Mouse (Mus musculus): ENCODE data around the gene Rabggta.

DNA sequence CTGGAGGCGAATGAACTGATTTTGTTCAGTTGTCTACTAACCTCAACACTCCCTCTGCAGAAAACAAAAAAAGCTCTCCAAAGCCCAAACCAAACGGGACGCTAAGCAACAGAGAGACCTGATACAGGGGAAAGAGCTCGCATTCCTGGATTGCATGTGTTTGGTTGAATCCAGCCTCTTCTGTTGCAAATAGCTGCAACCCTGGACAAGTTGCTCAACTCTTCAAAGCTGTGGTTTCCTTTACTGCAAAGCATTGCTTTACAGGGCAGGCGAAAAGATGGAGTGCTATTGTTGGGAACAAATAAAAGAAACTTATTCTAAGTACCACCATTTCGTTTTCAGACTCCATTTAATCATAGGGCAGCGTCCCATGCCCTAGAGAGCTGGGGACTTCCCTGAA, 12.8 kb upstream of the Rabggta start:
- TF ChIP-seq POLR2A (IDR thresholded peaks at IDR 0.05; ENCODE audit: insufficient read length, low read depth) (no peak), E2F4 (IDR thresholded peaks at IDR 0.05; ENCODE audit: insufficient read depth) (no peak), CEBPB (IDR thresholded peaks at IDR 0.05; ENCODE audit: insufficient read depth, poor library complexity, severe bottlenecking) (peak; percentile 55; the same call in 1 of the 2 replicates), MYOG (IDR thresholded peaks at IDR 0.05; ENCODE audit: control insufficient read depth in 1 of 3, insufficient read depth in 1 of 3, insufficient read length in 2 of 3, low read depth in 2 of 3) (no peak), MAX (IDR thresholded peaks at IDR 0.05; ENCODE audit: low read depth) (no peak), TCF3 (IDR thresholded peaks at IDR 0.05; ENCODE audit: insufficient read length, low read depth) (no peak), MYOD1 (IDR thresholded peaks at IDR 0.05; ENCODE audit: control insufficient read depth in 1 of 3, insufficient read length in 2 of 3, low read depth in 2 of 3) (no peak)

Measured in myocyte (in vitro differentiated cells).